Mouse (Mus musculus) testis, adult 2 months (tissue): ENCODE measurements around the gene Olfr549.

Experiments used
- CTCF ChIP-seq: fragments of 200-500 bp; IDR thresholded peaks from 2 replicates; pipeline ENCODE4 v1.5.1; 2012; ENCODE audit warnings: low read depth, mild to moderate bottlenecking, inconsistent platforms, low read length, moderate library complexity; ENCODE audit not compliant: control insufficient read depth, insufficient read depth, insufficient replicate concordance
- POLR2A ChIP-seq: fragments of 200-500 bp; IDR thresholded peaks from 2 replicates; pipeline ENCODE4 v1.6.1; 2012; ENCODE audit warnings: low read depth, mild to moderate bottlenecking, inconsistent platforms, low read length, moderate library complexity; ENCODE audit not compliant: control insufficient read depth

DNA sequence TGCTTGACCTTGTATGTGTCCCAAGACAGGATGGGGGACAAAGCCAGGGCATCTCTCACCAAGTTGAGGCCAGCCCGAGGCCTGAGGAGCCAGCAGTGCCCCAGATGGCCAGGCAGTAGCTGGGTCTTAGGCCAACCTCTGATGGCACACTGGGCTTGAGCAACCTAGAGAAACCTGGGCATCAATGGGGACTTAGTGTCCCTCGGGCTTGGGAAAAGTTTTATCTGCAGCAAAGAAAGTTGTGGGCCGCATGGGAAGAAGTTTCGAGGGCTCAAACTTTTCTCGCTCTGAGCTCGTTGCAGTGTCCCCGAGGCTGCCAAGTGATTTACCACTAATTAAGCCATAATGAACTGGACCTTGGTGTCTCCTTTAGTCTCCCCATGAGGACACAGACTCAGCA, 39.9 kb upstream of the Olfr549 start:
- TF ChIP-seq POLR2A (no peak), CTCF (no peak)
